Mouse (Mus musculus) hindbrain, embryonic 16.5 days (tissue): ENCODE measurements at regions not wholly inside any gene's neighbourhood (a gene's known extent, or its start where the extent isn't known, plus 50 kb on each side); places are given as distances from the start of the nearest gene placed in this dataset.
A peak's percentile ranks its signal among the peaks of the same experiment; 100 is the strongest.

Source experiments
- ATAC-seq: fragments of 200-750 bp; cut with Nextera tagmentation; 2 replicates; pipeline ENCODE4 v1.8.0; 2017; ENCODE audit warnings: moderate TSS enrichment, moderate library complexity
- H3K27ac ChIP-seq: fragments of 300-500 bp; sonication (generic); 2 replicates; pipeline ENCODE4 v1.5.1; 2014; ENCODE audit warnings: low read depth, mild to moderate bottlenecking, control low read depth, low read length, moderate library complexity
- H3K27me3 ChIP-seq: fragments of 300-500 bp; sonication (generic); replicated peaks from 2 replicates; pipeline ENCODE4 v1.6.1; 2014; ENCODE audit warnings: low read length; ENCODE audit not compliant: control insufficient read depth, insufficient read depth
- H3K36me3 ChIP-seq: fragments of 300-500 bp; sonication (generic); 2 replicates; pipeline ENCODE4 v1.6.1; 2014; ENCODE audit warnings: mild to moderate bottlenecking, low read length, moderate library complexity, mixed read lengths; ENCODE audit not compliant: control insufficient read depth, insufficient read depth
- H3K4me1 ChIP-seq: fragments of 300-500 bp; sonication (generic); 2 replicates; pipeline ENCODE4 v1.6.1; 2014; ENCODE audit warnings: low read depth, low read length; ENCODE audit not compliant: control insufficient read depth, insufficient read depth
- H3K4me2 ChIP-seq: fragments of 300-500 bp; sonication (generic); 2 replicates; pipeline ENCODE4 v1.6.1; 2014; ENCODE audit warnings: mild to moderate bottlenecking, low read length, control low read depth, moderate library complexity
- H3K4me3 ChIP-seq: fragments of 300-500 bp; sonication (generic); 2 replicates; pipeline ENCODE4 v1.5.1; 2014; ENCODE audit warnings: mild to moderate bottlenecking, low read length, control low read depth, moderate library complexity
- H3K9ac ChIP-seq: fragments of 300-500 bp; sonication (generic); 2 replicates; pipeline ENCODE4 v1.6.1; 2014; ENCODE audit warnings: low read depth, mild to moderate bottlenecking, control low read depth, low read length, moderate library complexity
- H3K9me3 ChIP-seq: fragments of 300-500 bp; sonication (generic); 2 replicates; pipeline ENCODE4 v1.6.1; 2014; ENCODE audit warnings: mild to moderate bottlenecking, low read length, moderate library complexity; ENCODE audit not compliant: control insufficient read depth
- WGBS: fragments of 180-500 bp; shearing (Covaris S2); extraction: QIAGEN DNeasy Blood & Tissue Kit; methylation state at CpG from one replicate; pipeline ENCODE4 v1.1.7; 2014; 5-methylcytosine and 5-hydroxymethylcytosine counted together

- Histone ChIP-seq H3K9ac (no peak overlapping the region), H3K4me1 (no peaks in the 10 kb centered on the region), H3K27ac (no peak overlapping the region), H3K36me3 (no peaks in the 10 kb centered on the region), H3K4me3 (no peak overlapping the region), H3K4me2 (no peak overlapping the region), H3K27me3 (no peaks in the 10 kb centered on the region), H3K9me3 (no peaks in the 10 kb centered on the region)
- WGBS = 70% methylated on average over 1 of the region's 1 CpGs
- no peak for ATAC-seq
Measured at GRCm38 (mm10) chrX:42401091-42401490, 88.4 kb upstream of the Tex13c2 start.

GRCm38 (mm10) chrX:42401564-42402334, 87.7 kb upstream of the Tex13c2 start:
- no peaks in the 10 kb centered on the region for H3K4me1 ChIP-seq
- no peak overlapping the region for H3K27ac ChIP-seq
- H3K9me3 ChIP-seq = no peaks in the 10 kb centered on the region
- ATAC-seq = no peak
- no peaks in the 10 kb centered on the region for H3K27me3 ChIP-seq
- no peaks in the 10 kb centered on the region for H3K36me3 ChIP-seq
- no peak overlapping the region for H3K4me3 ChIP-seq
- no peak overlapping the region for H3K9ac ChIP-seq
- H3K4me2 ChIP-seq = no peak overlapping the region
- 52% methylated on average over 7 of the region's 7 CpGs for WGBS

- ATAC-seq = no peak
- Histone ChIP-seq H3K4me2 (no peak overlapping the region), H3K4me3 (no peak overlapping the region), H3K4me1 (no peaks in the 10 kb centered on the region), H3K27me3 (no peaks in the 10 kb centered on the region), H3K9ac (no peak overlapping the region), H3K36me3 (no peaks in the 10 kb centered on the region), H3K9me3 (no peaks in the 10 kb centered on the region), H3K27ac (no peak overlapping the region)
- 51% methylated on average over 4 of the region's 4 CpGs for WGBS
Measured at GRCm38 (mm10) chrX:42402335-42402605, 87.2 kb upstream of the Tex13c2 start.

DNA sequence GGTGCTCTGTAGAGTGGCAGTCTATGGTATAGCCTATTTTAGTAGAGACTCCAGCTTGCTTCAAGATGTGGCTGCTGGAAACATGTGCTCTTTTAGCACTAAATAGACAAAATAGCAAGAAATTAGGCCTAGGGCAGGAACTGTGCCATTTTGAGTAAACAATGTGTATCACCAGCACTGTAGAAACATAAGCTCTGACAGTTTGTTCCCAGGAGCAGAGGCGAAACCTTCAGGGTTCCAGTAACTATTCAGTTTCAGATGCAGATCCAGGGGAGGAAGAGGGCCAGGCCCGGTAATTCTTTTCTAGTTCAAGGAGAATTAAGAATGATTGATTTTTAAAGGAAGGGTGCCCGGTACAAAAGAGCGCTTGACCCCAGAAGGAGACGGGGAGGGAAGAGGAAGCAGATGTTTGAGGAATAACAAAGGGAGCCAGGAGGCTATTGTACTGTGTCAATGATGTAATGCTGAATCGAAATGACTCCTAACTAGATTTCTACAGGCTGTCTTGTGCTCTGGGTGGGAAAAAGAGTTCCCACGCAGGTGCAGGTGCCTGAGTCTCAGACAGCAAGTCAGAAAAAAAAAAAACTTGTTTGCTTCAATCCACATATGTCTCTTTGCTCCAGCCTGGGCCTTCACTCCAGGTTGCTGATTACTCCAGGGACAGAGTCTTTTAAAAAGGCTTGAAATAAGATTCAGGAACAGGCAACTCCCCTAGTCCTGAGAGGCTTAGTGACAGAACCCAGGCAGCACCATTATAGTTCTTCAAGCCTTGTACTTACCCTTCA, 57.4 kb upstream of the Tex13c2 start:
- Histone ChIP-seq H3K4me3 (no peak overlapping the region), H3K36me3 (no peaks in the 10 kb centered on the region), H3K9me3 (no peaks in the 10 kb centered on the region; the same call in 1 of the 2 replicates), H3K4me2 (no peak overlapping the region), H3K9ac (no peak overlapping the region), H3K27ac (no peak overlapping the region), H3K4me1 (no peaks in the 10 kb centered on the region), H3K27me3 (no peaks in the 10 kb centered on the region)
- WGBS = 22% methylated on average over 7 of the region's 7 CpGs
- ATAC-seq = peak; percentile 45; the same call in 1 of the 2 replicates
